Mouse (Mus musculus): ENCODE results near the gene Prcc. TPM values are rescaled to one million over a fixed set of nuclear protein-coding genes. Genes with fewer than 3 reads are reported as not detected.
A peak's percentile ranks its signal among the peaks of the same experiment; 100 is the strongest.
"Not testable (repeated sequence)": the region's sequence is repeated elsewhere in the genome, so short reads cannot be mapped to it uniquely, and the experiment has no call there.

Prcc gene
- polyA plus RNA-seq, 1 experiment from 2014 or later: 14.7 TPM

DNA sequence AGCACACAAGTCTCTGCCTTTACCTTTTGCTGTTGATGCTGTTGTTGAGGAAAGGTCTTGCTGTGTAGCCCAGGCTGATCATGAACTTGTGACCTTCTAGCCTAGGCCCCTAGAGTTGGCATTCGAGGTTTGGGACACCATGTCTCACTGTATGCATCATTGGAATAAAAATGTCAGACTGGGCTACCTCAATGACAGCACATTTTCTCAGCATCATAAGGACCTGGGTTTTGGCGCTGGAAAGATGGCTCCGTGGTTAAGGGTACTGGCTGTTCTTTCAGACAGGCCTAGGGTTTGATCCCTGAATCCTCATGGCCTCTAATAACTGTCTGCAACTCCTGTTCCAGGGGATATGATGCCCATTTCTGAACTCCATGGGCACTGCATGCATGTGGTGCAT, 14.4 kb upstream of the Prcc start:
- Histone ChIP-seq H3K4me1 (replicated peaks; ENCODE audit: control insufficient read depth, insufficient read depth, low read length) (no peaks in the 10 kb centered on the region), H3K9ac (ENCODE audit: low read length) (no peak overlapping the region), H3K27ac (ENCODE audit: low read depth) (no peak overlapping the region), H3K36me3 (ENCODE audit: control insufficient read depth, insufficient read depth, low read length) (no peaks in the 10 kb centered on the region), H3K4me2 (ENCODE audit: low read length) (no peak overlapping the region), H3K9me3 (ENCODE audit: control insufficient read depth, low read length) (no peaks in the 10 kb centered on the region), H3K4me3 (ENCODE audit: low read depth, low read length) (no peak overlapping the region), H3K27me3 (replicated peaks; ENCODE audit: control insufficient read depth, insufficient read depth, low read length) (no peaks in the 10 kb centered on the region)
- WGBS: 84% methylated on average over 3 of the region's 3 CpGs
- ATAC-seq (replicated peaks; ENCODE audit: low FRiP score, low TSS enrichment, low read depth) (no peak), DNase-seq (ENCODE audit: low spot score) (no peak)

DNA sequence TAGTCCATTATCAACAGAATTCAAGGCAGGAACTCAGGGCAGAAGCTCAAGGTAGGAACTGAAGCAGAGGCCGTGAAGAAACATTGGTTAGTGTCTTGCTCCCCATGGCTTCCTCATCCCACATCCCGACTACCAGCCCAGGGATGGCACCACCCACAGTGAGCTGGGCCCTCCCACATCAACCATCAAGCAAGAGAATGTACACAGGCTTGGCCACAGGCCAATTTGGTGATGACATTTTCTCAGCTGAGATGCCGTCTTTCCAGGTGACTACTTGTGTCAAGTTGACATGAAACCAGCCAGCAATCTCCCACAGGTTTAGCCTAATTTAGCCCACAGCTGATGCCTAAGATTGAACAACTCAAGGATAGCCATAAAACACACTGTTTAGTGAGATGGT, 13.9 kb upstream of the Prcc start:
- no peak for ATAC-seq (replicated peaks; ENCODE audit: low FRiP score, low TSS enrichment, low read depth)
- H3K27ac ChIP-seq (ENCODE audit: low read depth): no peak overlapping the region
- H3K4me1 ChIP-seq (replicated peaks; ENCODE audit: control insufficient read depth, insufficient read depth, low read length): no peaks in the 10 kb centered on the region
- WGBS: 69% methylated on average over 3 of the region's 3 CpGs
- no peak overlapping the region for H3K4me3 ChIP-seq (ENCODE audit: low read depth, low read length)
- no peak for DNase-seq (ENCODE audit: low spot score)
- H3K9ac ChIP-seq (ENCODE audit: low read length): no peak overlapping the region
- H3K4me2 ChIP-seq (ENCODE audit: low read length): no peak overlapping the region
- no peaks in the 10 kb centered on the region for H3K9me3 ChIP-seq (ENCODE audit: control insufficient read depth, low read length)
- no peaks in the 10 kb centered on the region for H3K36me3 ChIP-seq (ENCODE audit: control insufficient read depth, insufficient read depth, low read length)
- H3K27me3 ChIP-seq (replicated peaks; ENCODE audit: control insufficient read depth, insufficient read depth, low read length): no peaks in the 10 kb centered on the region

GRCm38 (mm10) chr3:87893367-87893905, 8.0 kb upstream of the Prcc start:
- no peaks in the 10 kb centered on the region for H3K27me3 ChIP-seq (replicated peaks; ENCODE audit: control insufficient read depth, insufficient read depth, low read length)
- H3K9ac ChIP-seq (ENCODE audit: low read length): no peak overlapping the region
- no peak overlapping the region for H3K4me3 ChIP-seq (ENCODE audit: low read depth, low read length)
- no peak for DNase-seq (ENCODE audit: low spot score)
- H3K36me3 ChIP-seq (ENCODE audit: control insufficient read depth, insufficient read depth, low read length): no peaks in the 10 kb centered on the region
- WGBS: 65% methylated on average over 3 of the region's 3 CpGs
- H3K4me1 ChIP-seq (replicated peaks; ENCODE audit: control insufficient read depth, insufficient read depth, low read length): no peaks in the 10 kb centered on the region
- no peak for ATAC-seq (replicated peaks; ENCODE audit: low FRiP score, low TSS enrichment, low read depth)
- H3K9me3 ChIP-seq (ENCODE audit: control insufficient read depth, low read length): no peaks in the 10 kb centered on the region
- H3K4me2 ChIP-seq (ENCODE audit: low read length): no peak overlapping the region
- H3K27ac ChIP-seq (ENCODE audit: low read depth): no peak overlapping the region

- H3K27me3 ChIP-seq (replicated peaks; ENCODE audit: control insufficient read depth, insufficient read depth, low read length): no peaks in the 10 kb centered on the region
- 71% methylated on average over 3 of the region's 3 CpGs for WGBS
- H3K9ac ChIP-seq (ENCODE audit: low read length): no peak overlapping the region
- H3K4me2 ChIP-seq (ENCODE audit: low read length): no peak overlapping the region
- H3K9me3 ChIP-seq (ENCODE audit: control insufficient read depth, low read length): no peaks in the 10 kb centered on the region
- ATAC-seq (replicated peaks; ENCODE audit: low FRiP score, low TSS enrichment, low read depth) (no peak), DNase-seq (ENCODE audit: low spot score) (no peak)
- H3K4me3 ChIP-seq (ENCODE audit: low read depth, low read length): no peak overlapping the region
- no peaks in the 10 kb centered on the region for H3K4me1 ChIP-seq (replicated peaks; ENCODE audit: control insufficient read depth, insufficient read depth, low read length)
- H3K27ac ChIP-seq (ENCODE audit: low read depth): no peak overlapping the region
- no peaks in the 10 kb centered on the region for H3K36me3 ChIP-seq (ENCODE audit: control insufficient read depth, insufficient read depth, low read length)
Measured at GRCm38 (mm10) chr3:87891481-87891880, 6.1 kb upstream of the Prcc start.

DNA sequence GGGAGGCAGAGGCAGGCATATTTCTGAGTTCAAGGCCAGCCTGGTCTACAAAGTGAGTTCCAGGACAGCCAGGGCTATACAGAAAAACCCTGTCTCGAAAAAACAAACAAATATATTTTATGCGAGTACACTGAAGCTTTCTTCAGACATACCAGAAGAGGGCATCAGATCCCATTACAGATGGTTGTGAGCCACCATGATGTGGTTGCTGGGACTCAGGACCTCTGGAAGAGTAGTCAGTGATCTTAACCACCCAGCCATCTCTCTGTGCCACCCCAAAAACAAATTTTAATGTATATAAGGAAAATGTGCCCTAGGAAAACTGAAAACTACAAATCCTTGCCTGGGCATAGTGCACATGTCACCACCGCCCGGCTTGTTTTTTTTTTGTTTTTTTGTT, 2.0 kb upstream of the Prcc start:
- not testable (repeated sequence) for H3K9me3 ChIP-seq (ENCODE audit: control insufficient read depth, low read length); H3K36me3 ChIP-seq (ENCODE audit: control insufficient read depth, insufficient read depth, low read length); ATAC-seq (replicated peaks; ENCODE audit: low FRiP score, low TSS enrichment, low read depth); H3K4me3 ChIP-seq (ENCODE audit: low read depth, low read length); DNase-seq (ENCODE audit: low spot score); H3K27me3 ChIP-seq (replicated peaks; ENCODE audit: control insufficient read depth, insufficient read depth, low read length); H3K9ac ChIP-seq (ENCODE audit: low read length); H3K27ac ChIP-seq (ENCODE audit: low read depth); H3K4me2 ChIP-seq (ENCODE audit: low read length)
- 85% methylated on average over 4 of the region's 4 CpGs for WGBS
- H3K4me1 ChIP-seq (replicated peaks; ENCODE audit: control insufficient read depth, insufficient read depth, low read length): peaks cover 14% of the 10 kb centered on the region; the same call in 1 of the 2 replicates

DNA sequence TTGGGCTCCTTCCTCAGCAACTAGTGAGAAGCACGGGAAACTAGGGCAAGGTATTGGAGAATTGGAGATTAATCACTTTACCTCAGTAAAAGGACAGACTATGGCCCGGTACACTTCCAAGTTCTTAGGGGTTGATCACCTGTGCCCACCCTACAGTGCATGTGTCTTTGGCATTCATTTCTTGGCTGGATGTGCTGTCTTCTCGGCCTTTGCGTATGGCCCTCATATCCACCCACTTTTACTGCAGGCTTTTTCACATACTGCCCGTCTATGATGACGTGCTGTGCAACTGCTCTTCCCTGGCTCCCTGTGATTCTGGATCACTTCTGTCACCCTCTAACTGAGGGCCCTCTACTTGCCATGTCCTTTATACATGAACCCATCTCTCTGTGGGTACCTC, 1.0 kb upstream of the Prcc start:
- peaks cover 5% of the 10 kb centered on the region; the same call in 1 of the 2 replicates for H3K36me3 ChIP-seq (ENCODE audit: control insufficient read depth, insufficient read depth, low read length)
- H3K4me1 ChIP-seq (replicated peaks; ENCODE audit: control insufficient read depth, insufficient read depth, low read length): peaks cover 14% of the 10 kb centered on the region; the same call in 1 of the 2 replicates
- H3K4me3 ChIP-seq (ENCODE audit: low read depth, low read length): peak overlapping the region; percentile 91; the same call in 1 of the 2 replicates
- 86% methylated on average over 6 of the region's 6 CpGs for WGBS
- ATAC-seq (replicated peaks; ENCODE audit: low FRiP score, low TSS enrichment, low read depth): no peak
- no peaks in the 10 kb centered on the region for H3K27me3 ChIP-seq (replicated peaks; ENCODE audit: control insufficient read depth, insufficient read depth, low read length)
- H3K9ac ChIP-seq (ENCODE audit: low read length): no peak overlapping the region
- DNase-seq (ENCODE audit: low spot score): no peak
- no peaks in the 10 kb centered on the region for H3K9me3 ChIP-seq (ENCODE audit: control insufficient read depth, low read length)
- no peak overlapping the region for H3K27ac ChIP-seq (ENCODE audit: low read depth)
- peak overlapping the region; percentile 87 for H3K4me2 ChIP-seq (ENCODE audit: low read length)

DNA sequence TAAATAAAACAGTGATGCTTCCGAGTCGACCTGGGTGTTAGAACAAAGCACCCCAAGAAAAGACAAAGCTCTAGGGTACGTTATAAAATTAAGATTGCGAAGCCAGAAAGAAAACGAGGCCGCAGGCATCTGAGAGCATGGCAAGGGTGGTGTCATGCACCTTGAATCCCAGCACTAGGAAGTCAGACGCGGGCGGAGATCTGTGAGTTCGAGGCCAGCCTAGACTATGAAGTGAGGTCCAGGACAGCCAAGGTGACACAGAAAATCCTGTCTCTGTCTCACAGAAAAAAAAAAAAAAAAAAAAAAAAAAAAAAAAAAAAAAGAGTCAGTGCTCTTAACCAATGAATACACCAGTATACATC, 577 bp upstream of the Prcc start:
- Histone ChIP-seq H3K4me2 (ENCODE audit: low read length) (peak overlapping the region; percentile 87), H3K4me3 (ENCODE audit: low read depth, low read length) (peak overlapping the region; percentile 91), H3K27me3 (replicated peaks; ENCODE audit: control insufficient read depth, insufficient read depth, low read length) (no peaks in the 10 kb centered on the region), H3K4me1 (replicated peaks; ENCODE audit: control insufficient read depth, insufficient read depth, low read length) (peaks cover 14% of the 10 kb centered on the region; the same call in 1 of the 2 replicates), H3K27ac (ENCODE audit: low read depth) (no peak overlapping the region), H3K9me3 (ENCODE audit: control insufficient read depth, low read length) (no peaks in the 10 kb centered on the region), H3K36me3 (ENCODE audit: control insufficient read depth, insufficient read depth, low read length) (peaks cover 8% of the 10 kb centered on the region; the same call in 1 of the 2 replicates), H3K9ac (ENCODE audit: low read length) (peak overlapping the region; percentile 51)
- ATAC-seq (replicated peaks; ENCODE audit: low FRiP score, low TSS enrichment, low read depth) (no peak), DNase-seq (ENCODE audit: low spot score) (no peak)
- WGBS: 15% methylated on average over 10 of the region's 10 CpGs

GRCm38 (mm10) chr3:87884708-87885251, 628 bp downstream of the Prcc start:
- Histone ChIP-seq H3K4me2 (ENCODE audit: low read length) (peak overlapping the region; percentile 87), H3K36me3 (ENCODE audit: control insufficient read depth, insufficient read depth, low read length) (peaks cover 20% of the 10 kb centered on the region), H3K27me3 (replicated peaks; ENCODE audit: control insufficient read depth, insufficient read depth, low read length) (no peaks in the 10 kb centered on the region), H3K9me3 (ENCODE audit: control insufficient read depth, low read length) (no peaks in the 10 kb centered on the region), H3K4me3 (ENCODE audit: low read depth, low read length) (peak overlapping the region; percentile 91), H3K27ac (ENCODE audit: low read depth) (peak overlapping the region; percentile 80), H3K9ac (ENCODE audit: low read length) (peak overlapping the region; percentile 92), H3K4me1 (replicated peaks; ENCODE audit: control insufficient read depth, insufficient read depth, low read length) (peaks cover 14% of the 10 kb centered on the region; the same call in 1 of the 2 replicates)
- DNase-seq (ENCODE audit: low spot score): peak; percentile 82
- WGBS: under 1% methylated on average over 26 of the region's 28 CpGs
- peak; percentile 2; the same call in 1 of the 2 replicates for ATAC-seq (replicated peaks; ENCODE audit: low FRiP score, low TSS enrichment, low read depth)

DNA sequence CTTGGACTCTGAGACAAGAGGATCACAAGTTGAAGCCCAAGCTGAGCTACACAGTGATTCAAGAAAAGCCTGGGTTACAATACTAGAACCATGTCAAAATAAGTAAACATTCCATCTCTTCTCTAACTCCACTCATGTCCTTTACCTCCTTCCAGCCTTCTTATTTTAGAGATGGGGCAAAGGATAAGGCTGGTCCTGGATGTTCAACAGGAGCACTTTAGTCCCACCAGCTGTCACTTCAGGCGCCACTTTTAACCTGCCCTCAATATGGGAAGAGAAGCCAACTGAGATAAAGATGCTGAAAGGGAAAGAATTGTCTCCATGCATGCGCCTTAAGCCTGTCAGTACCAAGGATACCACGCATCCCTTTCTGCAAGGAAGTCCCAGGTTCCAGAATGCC, 1.1 kb downstream of the Prcc start:
- Histone ChIP-seq H3K4me2 (ENCODE audit: low read length) (peak overlapping the region; percentile 87), H3K27ac (ENCODE audit: low read depth) (0 out of 2 replicates have a peak overlapping the region, but pooled peaks have one; percentile 80), H3K36me3 (ENCODE audit: control insufficient read depth, insufficient read depth, low read length) (peaks cover 22% of the 10 kb centered on the region), H3K4me1 (replicated peaks; ENCODE audit: control insufficient read depth, insufficient read depth, low read length) (peaks cover 14% of the 10 kb centered on the region; the same call in 1 of the 2 replicates), H3K27me3 (replicated peaks; ENCODE audit: control insufficient read depth, insufficient read depth, low read length) (no peaks in the 10 kb centered on the region), H3K9ac (ENCODE audit: low read length) (peak overlapping the region; percentile 92), H3K4me3 (ENCODE audit: low read depth, low read length) (peak overlapping the region; percentile 91), H3K9me3 (ENCODE audit: control insufficient read depth, low read length) (no peaks in the 10 kb centered on the region)
- WGBS: 5% methylated on average over 3 of the region's 3 CpGs
- ATAC-seq (replicated peaks; ENCODE audit: low FRiP score, low TSS enrichment, low read depth) (no peak), DNase-seq (ENCODE audit: low spot score) (no peak)
